Mouse (Mus musculus): Measurements from ENCODE around the gene Ptma. TPM values are rescaled to one million over a fixed set of nuclear protein-coding genes. Genes with fewer than 3 reads are reported as not detected.
"Not testable (repeated sequence)": the region's sequence is repeated elsewhere in the genome, so short reads cannot be mapped to it uniquely, and the experiment has no call there.

The Ptma gene
- polyA plus RNA-seq, 1 experiment from 2014 or later, result 2,609 TPM

DNA sequence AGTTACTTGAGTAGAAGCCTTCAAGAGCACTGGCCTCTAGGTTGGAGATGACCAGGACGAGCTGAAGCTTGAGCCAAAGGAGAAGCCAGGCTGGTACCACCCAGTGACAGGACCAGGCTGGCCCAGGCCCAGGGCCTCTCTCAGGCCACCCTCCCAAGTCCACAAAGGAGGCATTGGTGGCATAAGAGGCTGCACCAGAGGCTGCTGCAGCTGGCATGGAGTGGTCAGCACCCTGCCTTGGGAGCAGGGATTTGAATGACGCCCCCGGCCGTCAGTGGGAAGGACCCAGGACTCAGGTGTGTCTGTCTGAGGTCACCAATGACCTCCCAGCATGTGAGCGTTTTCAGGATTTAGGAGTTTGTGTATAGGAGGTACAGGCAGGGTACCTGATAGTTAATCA lies 18.7 kb upstream of the Ptma start:
- Histone ChIP-seq H3K27me3 (ENCODE audit: control insufficient read depth, insufficient read depth, low read depth, low read length) (no peaks in the 10 kb centered on the region), H3K27ac (ENCODE audit: low read length) (no peak overlapping the region), H3K4me1 (replicated peaks; ENCODE audit: control insufficient read depth, insufficient read depth, low read length) (peaks cover 39% of the 10 kb centered on the region), H3K9ac (ENCODE audit: low read length) (no peak overlapping the region), H3K9me3 (ENCODE audit: control insufficient read depth, low read length) (no peaks in the 10 kb centered on the region), H3K36me3 (ENCODE audit: control insufficient read depth, insufficient read depth, low read length) (no peaks in the 10 kb centered on the region), H3K4me2 (ENCODE audit: low read depth, low read length) (no peak overlapping the region), H3K4me3 (ENCODE audit: low read length) (no peak overlapping the region)
- 73% methylated on average over 5 of the region's 5 CpGs for WGBS
- no peak for ATAC-seq (ENCODE audit: low read depth)

- H3K9me3 ChIP-seq (ENCODE audit: control insufficient read depth, low read length), result no peaks in the 10 kb centered on the region
- peak overlapping the region; percentile 43 for H3K9ac ChIP-seq (ENCODE audit: low read length)
- 16% methylated on average over 7 of the region's 7 CpGs for WGBS
Measured at GRCm38 (mm10) chr1:86509410-86509809, 17.1 kb upstream of the Ptma start.

GRCm38 (mm10) chr1:86510266-86510665 lies 16.3 kb upstream of the Ptma start:
- no peaks in the 10 kb centered on the region for H3K27me3 ChIP-seq (ENCODE audit: control insufficient read depth, insufficient read depth, low read depth, low read length)
- ATAC-seq (ENCODE audit: low read depth), result no peak
- H3K27ac ChIP-seq (ENCODE audit: low read length), result no peak overlapping the region
- H3K4me2 ChIP-seq (ENCODE audit: low read depth, low read length), result no peak overlapping the region
- no peaks in the 10 kb centered on the region for H3K36me3 ChIP-seq (ENCODE audit: control insufficient read depth, insufficient read depth, low read length)
- peaks cover 22% of the 10 kb centered on the region for H3K4me1 ChIP-seq (replicated peaks; ENCODE audit: control insufficient read depth, insufficient read depth, low read length)
- H3K4me3 ChIP-seq (ENCODE audit: low read length), result no peak overlapping the region
- H3K9me3 ChIP-seq (ENCODE audit: control insufficient read depth, low read length), result no peaks in the 10 kb centered on the region
- 92% methylated on average over 1 of the region's 1 CpGs for WGBS
- no peak overlapping the region for H3K9ac ChIP-seq (ENCODE audit: low read length)

More at GRCm38 (mm10) chr1:86509410-86509809, 17.1 kb upstream of the Ptma start:
- Histone ChIP-seq H3K4me3 (ENCODE audit: low read length) (no peak overlapping the region), H3K27me3 (ENCODE audit: control insufficient read depth, insufficient read depth, low read depth, low read length) (no peaks in the 10 kb centered on the region), H3K27ac (ENCODE audit: low read length) (0 out of 2 replicates have a peak overlapping the region, but pooled peaks have one; percentile 8), H3K36me3 (ENCODE audit: control insufficient read depth, insufficient read depth, low read length) (no peaks in the 10 kb centered on the region), H3K4me1 (replicated peaks; ENCODE audit: control insufficient read depth, insufficient read depth, low read length) (peaks cover 31% of the 10 kb centered on the region), H3K4me2 (ENCODE audit: low read depth, low read length) (no peak overlapping the region)
- peak; percentile 49 for ATAC-seq (ENCODE audit: low read depth)

GRCm38 (mm10) chr1:86510676-86511441 lies 15.7 kb upstream of the Ptma start:
- H3K4me1 ChIP-seq (replicated peaks; ENCODE audit: control insufficient read depth, insufficient read depth, low read length), result peaks cover 18% of the 10 kb centered on the region
- ATAC-seq (ENCODE audit: low read depth), result no peak
- no peaks in the 10 kb centered on the region for H3K9me3 ChIP-seq (ENCODE audit: control insufficient read depth, low read length)
- no peaks in the 10 kb centered on the region for H3K36me3 ChIP-seq (ENCODE audit: control insufficient read depth, insufficient read depth, low read length)
- 70% methylated on average over 9 of the region's 9 CpGs for whole genome bisulfite sequencing
- H3K27ac ChIP-seq (ENCODE audit: low read length), result no peak overlapping the region
- no peak overlapping the region for H3K9ac ChIP-seq (ENCODE audit: low read length)
- no peak overlapping the region for H3K4me2 ChIP-seq (ENCODE audit: low read depth, low read length)
- no peak overlapping the region for H3K4me3 ChIP-seq (ENCODE audit: low read length)
- no peaks in the 10 kb centered on the region for H3K27me3 ChIP-seq (ENCODE audit: control insufficient read depth, insufficient read depth, low read depth, low read length)

- no peak overlapping the region for H3K4me2 ChIP-seq (ENCODE audit: low read depth, low read length)
- no peak for ATAC-seq (ENCODE audit: low read depth)
- H3K36me3 ChIP-seq (ENCODE audit: control insufficient read depth, insufficient read depth, low read length), result no peaks in the 10 kb centered on the region
- no peaks in the 10 kb centered on the region for H3K9me3 ChIP-seq (ENCODE audit: control insufficient read depth, low read length)
- 77% methylated on average over 4 of the region's 4 CpGs for WGBS
- no peak overlapping the region for H3K9ac ChIP-seq (ENCODE audit: low read length)
- no peak overlapping the region for H3K27ac ChIP-seq (ENCODE audit: low read length)
- H3K4me3 ChIP-seq (ENCODE audit: low read length), result no peak overlapping the region
- peaks cover 8% of the 10 kb centered on the region for H3K4me1 ChIP-seq (replicated peaks; ENCODE audit: control insufficient read depth, insufficient read depth, low read length)
- H3K27me3 ChIP-seq (ENCODE audit: control insufficient read depth, insufficient read depth, low read depth, low read length), result no peaks in the 10 kb centered on the region
Measured at GRCm38 (mm10) chr1:86512154-86512720, 14.3 kb upstream of the Ptma start.

DNA sequence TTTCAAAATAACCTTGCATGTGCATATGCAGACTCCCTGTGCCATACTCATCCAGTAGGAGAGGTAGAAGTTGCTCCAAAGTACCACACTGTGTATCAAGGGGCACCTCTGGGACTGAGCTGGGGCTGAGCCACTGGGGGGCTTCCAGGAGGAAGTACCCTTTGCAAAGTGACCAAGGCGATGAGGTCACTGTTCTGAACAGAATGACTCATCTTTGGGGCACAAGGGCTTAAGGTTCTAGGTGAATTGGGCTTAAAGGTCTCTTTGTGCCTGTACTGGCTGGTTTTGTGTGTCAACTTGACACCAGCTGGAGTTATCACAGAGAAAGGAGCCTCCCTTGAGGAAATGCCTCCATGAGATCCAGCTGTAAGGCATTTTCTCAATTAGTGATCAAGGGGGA lies 13.5 kb upstream of the Ptma start:
- not testable (repeated sequence) for ATAC-seq (ENCODE audit: low read depth); H3K9me3 ChIP-seq (ENCODE audit: control insufficient read depth, low read length); H3K9ac ChIP-seq (ENCODE audit: low read length); H3K4me3 ChIP-seq (ENCODE audit: low read length); H3K27me3 ChIP-seq (ENCODE audit: control insufficient read depth, insufficient read depth, low read depth, low read length); H3K36me3 ChIP-seq (ENCODE audit: control insufficient read depth, insufficient read depth, low read length); H3K27ac ChIP-seq (ENCODE audit: low read length); H3K4me2 ChIP-seq (ENCODE audit: low read depth, low read length); H3K4me1 ChIP-seq (replicated peaks; ENCODE audit: control insufficient read depth, insufficient read depth, low read length)
- 81% methylated on average over 1 of the region's 1 CpGs for WGBS

DNA sequence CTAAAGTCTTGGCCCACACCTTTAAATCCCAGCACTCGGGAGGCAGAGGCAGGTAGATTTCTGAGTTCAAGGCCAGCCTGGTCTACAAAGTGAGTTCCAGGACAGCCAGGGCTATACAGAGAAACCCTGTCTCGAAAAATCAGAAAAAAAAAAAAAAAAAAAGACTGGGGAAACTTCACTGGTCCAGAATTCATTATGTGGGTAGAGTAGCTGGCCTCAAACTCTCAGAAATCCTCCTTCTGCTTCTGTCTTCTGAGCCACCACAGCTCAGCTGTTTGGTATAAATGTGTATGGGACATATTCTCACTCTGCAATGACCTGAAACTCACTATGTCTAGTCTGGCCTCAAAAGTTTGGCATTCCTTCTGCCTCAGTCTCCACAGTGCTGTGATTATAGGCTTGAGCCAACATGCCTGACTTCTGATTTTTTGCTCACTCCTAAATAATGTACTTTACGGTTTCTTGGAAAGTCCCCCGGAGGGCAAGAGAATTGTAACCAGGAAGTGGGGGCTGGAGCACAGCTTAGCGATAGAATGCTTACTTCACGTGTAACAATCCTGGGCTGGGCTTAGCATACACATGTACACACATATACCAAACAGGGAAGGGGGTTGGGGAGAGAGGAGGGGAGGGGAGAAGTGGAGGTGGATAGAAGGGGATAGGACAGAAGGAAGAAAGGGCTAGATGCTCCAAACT lies 10.7 kb upstream of the Ptma start:
- Histone ChIP-seq H3K4me3 (ENCODE audit: low read length) (no peak overlapping the region), H3K27me3 (ENCODE audit: control insufficient read depth, insufficient read depth, low read depth, low read length) (no peaks in the 10 kb centered on the region), H3K36me3 (ENCODE audit: control insufficient read depth, insufficient read depth, low read length) (no peaks in the 10 kb centered on the region), H3K9ac (ENCODE audit: low read length) (no peak overlapping the region; the same call in 1 of the 2 replicates), H3K9me3 (ENCODE audit: control insufficient read depth, low read length) (no peaks in the 10 kb centered on the region), H3K4me1 (replicated peaks; ENCODE audit: control insufficient read depth, insufficient read depth, low read length) (peaks cover 3% of the 10 kb centered on the region), H3K4me2 (ENCODE audit: low read depth, low read length) (no peak overlapping the region), H3K27ac (ENCODE audit: low read length) (no peak overlapping the region)
- no peak; the same call in 1 of the 2 replicates for ATAC-seq (ENCODE audit: low read depth)
- WGBS, result 48% methylated on average over 6 of the region's 6 CpGs

DNA sequence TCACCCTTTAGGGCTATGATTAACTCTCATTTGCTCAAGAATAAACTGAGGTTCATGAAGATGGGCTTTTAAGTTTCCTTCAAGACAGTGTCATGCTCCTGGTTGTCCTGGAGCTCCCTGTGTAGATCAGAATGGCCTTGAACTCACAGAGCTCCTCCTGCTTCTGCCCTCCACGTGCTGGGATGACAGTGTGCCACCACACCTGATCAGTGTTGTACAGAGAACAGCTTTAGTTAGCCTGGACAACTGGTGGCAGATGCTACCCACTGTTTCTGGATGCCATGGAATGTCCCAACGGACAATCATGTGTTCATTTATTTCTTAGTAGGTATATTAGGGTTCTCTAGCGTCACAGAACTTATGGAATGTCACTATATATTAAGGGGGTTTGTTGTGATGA lies 9.4 kb upstream of the Ptma start:
- no peak overlapping the region for H3K4me2 ChIP-seq (ENCODE audit: low read depth, low read length)
- H3K27me3 ChIP-seq (ENCODE audit: control insufficient read depth, insufficient read depth, low read depth, low read length), result no peaks in the 10 kb centered on the region
- no peak for ATAC-seq (ENCODE audit: low read depth)
- no peak overlapping the region for H3K4me3 ChIP-seq (ENCODE audit: low read length)
- no peaks in the 10 kb centered on the region for H3K36me3 ChIP-seq (ENCODE audit: control insufficient read depth, insufficient read depth, low read length)
- no peak overlapping the region for H3K27ac ChIP-seq (ENCODE audit: low read length)
- peaks cover 5% of the 10 kb centered on the region for H3K4me1 ChIP-seq (replicated peaks; ENCODE audit: control insufficient read depth, insufficient read depth, low read length)
- no peaks in the 10 kb centered on the region for H3K9me3 ChIP-seq (ENCODE audit: control insufficient read depth, low read length)
- no peak overlapping the region for H3K9ac ChIP-seq (ENCODE audit: low read length)
- 51% methylated on average over 3 of the region's 3 CpGs for WGBS

GRCm38 (mm10) chr1:86520361-86520760 lies 6.2 kb upstream of the Ptma start:
- H3K9me3 ChIP-seq (ENCODE audit: control insufficient read depth, low read length), result no peaks in the 10 kb centered on the region
- no peak for ATAC-seq (ENCODE audit: low read depth)
- H3K4me1 ChIP-seq (replicated peaks; ENCODE audit: control insufficient read depth, insufficient read depth, low read length), result peaks cover 32% of the 10 kb centered on the region
- H3K36me3 ChIP-seq (ENCODE audit: control insufficient read depth, insufficient read depth, low read length), result no peaks in the 10 kb centered on the region
- WGBS, result 36% methylated on average over 7 of the region's 7 CpGs
- H3K9ac ChIP-seq (ENCODE audit: low read length), result no peak overlapping the region
- H3K4me3 ChIP-seq (ENCODE audit: low read length), result no peak overlapping the region
- H3K4me2 ChIP-seq (ENCODE audit: low read depth, low read length), result no peak overlapping the region
- H3K27ac ChIP-seq (ENCODE audit: low read length), result no peak overlapping the region
- H3K27me3 ChIP-seq (ENCODE audit: control insufficient read depth, insufficient read depth, low read depth, low read length), result no peaks in the 10 kb centered on the region
